Mouse (Mus musculus) lung, embryonic 16.5 days (tissue): Measurements from ENCODE around the gene Dnase2b. TPM values are rescaled to one million over a fixed set of nuclear protein-coding genes. Genes with fewer than 3 reads are reported as not detected.

Experiments used
- ATAC-seq: fragments of 200-750 bp; cut with Nextera tagmentation; 2 replicates; pipeline ENCODE4 v1.8.0; 2017; ENCODE audit warnings: low read depth, mild to moderate bottlenecking, moderate library complexity
- H3K27ac ChIP-seq: fragments of 300-500 bp; sonication (generic); 2 replicates; pipeline ENCODE4 v1.5.1; 2014; ENCODE audit warnings: mild to moderate bottlenecking, control low read depth, low read length
- H3K27me3 ChIP-seq: fragments of 300-500 bp; sonication (generic); 2 replicates; pipeline ENCODE4 v1.6.1; 2014; ENCODE audit warnings: low read depth, low read length, mixed read lengths; ENCODE audit not compliant: control insufficient read depth, insufficient read depth
- H3K36me3 ChIP-seq: fragments of 300-500 bp; sonication (generic); 2 replicates; pipeline ENCODE4 v1.6.1; 2014; ENCODE audit warnings: low read length; ENCODE audit not compliant: control insufficient read depth, insufficient read depth
- H3K4me1 ChIP-seq: fragments of 300-500 bp; sonication (generic); replicated peaks from 2 replicates; pipeline ENCODE4 v1.6.1; 2014; ENCODE audit warnings: low read length, mixed read lengths; ENCODE audit not compliant: control insufficient read depth, insufficient read depth
- H3K4me2 ChIP-seq: fragments of 300-500 bp; sonication (generic); 2 replicates; pipeline ENCODE4 v1.6.1; 2014; ENCODE audit warnings: low read depth, low read length, control low read depth
- H3K4me3 ChIP-seq: fragments of 300-500 bp; sonication (generic); 2 replicates; pipeline ENCODE4 v1.5.1; 2014; ENCODE audit warnings: mild to moderate bottlenecking, low read length, control low read depth
- H3K9ac ChIP-seq: fragments of 300-500 bp; sonication (generic); 2 replicates; pipeline ENCODE4 v1.6.1; 2014; ENCODE audit warnings: low read length, control low read depth
- H3K9me3 ChIP-seq: fragments of 300-500 bp; sonication (generic); 2 replicates; pipeline ENCODE4 v1.6.1; 2016; ENCODE audit warnings: low read length; ENCODE audit not compliant: control insufficient read depth
- WGBS: fragments of 180-500 bp; shearing (Covaris S2); extraction: QIAGEN DNeasy Blood & Tissue Kit; methylation state at CpG from one replicate; pipeline ENCODE4 v1.1.7; 2014; 5-methylcytosine and 5-hydroxymethylcytosine counted together
- polyA plus RNA-seq: library from polyadenylated mRNA; unstranded; fragments of >200 nt; fragmentation: Nextera tagmentation; extraction: Ambion mirVana; gene quantifications from 2 replicates; pipeline ENCODE4 v1.2.1, GENCODE M21; 2015

The Dnase2b gene
- polyA plus RNA-seq, 1 experiment from 2014 or later = not detected

- Histone ChIP-seq H3K4me1 (no peaks in the 10 kb centered on the region), H3K9ac (no peak overlapping the region), H3K36me3 (no peaks in the 10 kb centered on the region), H3K27ac (no peak overlapping the region), H3K27me3 (no peaks in the 10 kb centered on the region), H3K4me3 (no peak overlapping the region), H3K9me3 (no peaks in the 10 kb centered on the region), H3K4me2 (no peak overlapping the region)
- no peak for ATAC-seq
- 50% methylated on average over 7 of the region's 7 CpGs for WGBS
Measured at GRCm38 (mm10) chr3:146567366-146567765, 48.0 kb downstream of the Dnase2b start.

- no peaks in the 10 kb centered on the region for H3K9me3 ChIP-seq
- no peak overlapping the region for H3K4me3 ChIP-seq
- H3K36me3 ChIP-seq = no peaks in the 10 kb centered on the region
- no peak for ATAC-seq
- no peaks in the 10 kb centered on the region for H3K27me3 ChIP-seq
- H3K9ac ChIP-seq = no peak overlapping the region
- H3K27ac ChIP-seq = no peak overlapping the region
- 82% methylated on average over 1 of the region's 1 CpGs for WGBS
- no peak overlapping the region for H3K4me2 ChIP-seq
- H3K4me1 ChIP-seq = no peaks in the 10 kb centered on the region
Measured at GRCm38 (mm10) chr3:146565065-146565411, 50.4 kb downstream of the Dnase2b start.

GRCm38 (mm10) chr3:146564268-146565064, 50.9 kb downstream of the Dnase2b start:
- no peaks in the 10 kb centered on the region for H3K9me3 ChIP-seq
- H3K4me2 ChIP-seq = no peak overlapping the region
- no peak overlapping the region for H3K27ac ChIP-seq
- no peaks in the 10 kb centered on the region for H3K27me3 ChIP-seq
- H3K4me1 ChIP-seq = no peaks in the 10 kb centered on the region
- no peaks in the 10 kb centered on the region for H3K36me3 ChIP-seq
- 36% methylated on average over 14 of the region's 14 CpGs for WGBS
- H3K9ac ChIP-seq = no peak overlapping the region
- no peak overlapping the region for H3K4me3 ChIP-seq
- ATAC-seq = no peak

- WGBS = 86% methylated on average over 7 of the region's 7 CpGs
Measured at GRCm38 (mm10) chr3:146562936-146563335, 52.5 kb downstream of the Dnase2b start.

GRCm38 (mm10) chr3:146557507-146557906, 57.9 kb downstream of the Dnase2b start:
- no peaks in the 10 kb centered on the region for H3K9me3 ChIP-seq
- no peaks in the 10 kb centered on the region for H3K36me3 ChIP-seq
- H3K27me3 ChIP-seq = no peaks in the 10 kb centered on the region
- no peak overlapping the region for H3K4me2 ChIP-seq
- H3K4me1 ChIP-seq = no peaks in the 10 kb centered on the region
- no peak overlapping the region for H3K27ac ChIP-seq
- ATAC-seq = no peak
- H3K9ac ChIP-seq = no peak overlapping the region
- H3K4me3 ChIP-seq = no peak overlapping the region
- 84% methylated on average over 6 of the region's 6 CpGs for WGBS

More at GRCm38 (mm10) chr3:146562936-146563335, 52.5 kb downstream of the Dnase2b start:
- Histone ChIP-seq H3K9me3 (no peaks in the 10 kb centered on the region), H3K36me3 (no peaks in the 10 kb centered on the region), H3K4me2 (no peak overlapping the region), H3K9ac (no peak overlapping the region), H3K27ac (no peak overlapping the region), H3K4me1 (no peaks in the 10 kb centered on the region), H3K4me3 (no peak overlapping the region), H3K27me3 (no peaks in the 10 kb centered on the region)
- no peak for ATAC-seq

- 79% methylated on average over 1 of the region's 1 CpGs for WGBS
- Histone ChIP-seq H3K27me3 (no peaks in the 10 kb centered on the region), H3K36me3 (no peaks in the 10 kb centered on the region), H3K9me3 (no peaks in the 10 kb centered on the region), H3K4me3 (no peak overlapping the region), H3K9ac (no peak overlapping the region), H3K27ac (no peak overlapping the region), H3K4me2 (no peak overlapping the region), H3K4me1 (no peaks in the 10 kb centered on the region)
- no peak for ATAC-seq
Measured at GRCm38 (mm10) chr3:146556567-146556966, 58.8 kb downstream of the Dnase2b start.

GRCm38 (mm10) chr3:146554816-146555215, 60.6 kb downstream of the Dnase2b start:
- WGBS = 83% methylated on average over 7 of the region's 7 CpGs
- ATAC-seq = no peak

GRCm38 (mm10) chr3:146543632-146544031, 71.8 kb downstream of the Dnase2b start:
- H3K4me1 ChIP-seq = no peaks in the 10 kb centered on the region
- H3K4me3 ChIP-seq = no peak overlapping the region
- H3K27ac ChIP-seq = no peak overlapping the region
- H3K9ac ChIP-seq = no peak overlapping the region
- no peaks in the 10 kb centered on the region for H3K36me3 ChIP-seq
- H3K4me2 ChIP-seq = no peak overlapping the region
- H3K27me3 ChIP-seq = no peaks in the 10 kb centered on the region
- ATAC-seq = no peak
- WGBS = 16% methylated on average over 1 of the region's 1 CpGs
- no peaks in the 10 kb centered on the region for H3K9me3 ChIP-seq

More at GRCm38 (mm10) chr3:146554816-146555215, 60.6 kb downstream of the Dnase2b start:
- Histone ChIP-seq H3K9ac (no peak overlapping the region), H3K9me3 (no peaks in the 10 kb centered on the region), H3K27me3 (no peaks in the 10 kb centered on the region), H3K27ac (no peak overlapping the region), H3K36me3 (no peaks in the 10 kb centered on the region), H3K4me2 (no peak overlapping the region), H3K4me1 (no peaks in the 10 kb centered on the region), H3K4me3 (no peak overlapping the region)

- WGBS = 32% methylated on average over 4 of the region's 4 CpGs
- no peak overlapping the region for H3K4me2 ChIP-seq
- no peaks in the 10 kb centered on the region for H3K27me3 ChIP-seq
- no peak overlapping the region for H3K27ac ChIP-seq
- no peak overlapping the region for H3K9ac ChIP-seq
- no peaks in the 10 kb centered on the region for H3K36me3 ChIP-seq
- no peaks in the 10 kb centered on the region for H3K4me1 ChIP-seq
- peak; percentile 60; the same call in 1 of the 2 replicates for ATAC-seq
- no peak overlapping the region for H3K4me3 ChIP-seq
- no peaks in the 10 kb centered on the region for H3K9me3 ChIP-seq
Measured at GRCm38 (mm10) chr3:146540521-146541273, 74.7 kb downstream of the Dnase2b start.
